Mouse (Mus musculus) testis, adult 2 months (tissue): ENCODE measurements around the gene Aebp2.

Experiments
- CTCF ChIP-seq: fragments of 200-500 bp; IDR thresholded peaks from 2 replicates; pipeline ENCODE4 v1.5.1; 2012; ENCODE audit warnings: low read depth, mild to moderate bottlenecking, inconsistent platforms, low read length, moderate library complexity; ENCODE audit not compliant: control insufficient read depth, insufficient read depth, insufficient replicate concordance
- POLR2A ChIP-seq: fragments of 200-500 bp; IDR thresholded peaks from 2 replicates; pipeline ENCODE4 v1.6.1; 2012; ENCODE audit warnings: low read depth, mild to moderate bottlenecking, inconsistent platforms, low read length, moderate library complexity; ENCODE audit not compliant: control insufficient read depth

- TF ChIP-seq CTCF (no peak), POLR2A (no peak)
These were observed 21.3 kb upstream of the Aebp2 start for GRCm38 (mm10) chr6:140601175-140601574.
